Mouse (Mus musculus) cerebellum, adult 18-20 months (tissue): ENCODE results near the gene Ptprj.

ENCODE experiments used
- DNase-seq, 2 experiments: peaks; one replicate each; pipeline ENCODE4 v3.0.0; 2021

Ptprj gene

DNA sequence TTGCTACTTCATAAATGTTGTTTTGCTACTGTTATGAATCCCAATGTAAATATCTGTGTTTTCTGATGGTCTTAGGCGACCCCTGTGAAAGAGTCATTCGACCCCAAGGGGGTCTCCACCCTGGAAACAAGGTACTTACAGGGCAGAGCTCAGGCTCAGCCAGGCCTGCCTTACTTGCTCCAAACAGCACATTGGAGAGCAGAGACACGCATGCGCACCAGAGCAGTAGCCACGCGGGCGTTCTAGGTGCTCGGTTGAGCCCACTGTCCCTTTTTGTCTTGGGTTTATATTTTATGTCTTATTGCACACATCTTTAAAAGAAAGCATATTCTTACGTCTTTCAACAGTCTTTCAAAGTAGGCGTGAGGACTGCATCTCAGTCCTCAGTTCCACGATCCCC, 22.1 kb downstream of the Ptprj start:
- DNase-seq: no peak

DNA sequence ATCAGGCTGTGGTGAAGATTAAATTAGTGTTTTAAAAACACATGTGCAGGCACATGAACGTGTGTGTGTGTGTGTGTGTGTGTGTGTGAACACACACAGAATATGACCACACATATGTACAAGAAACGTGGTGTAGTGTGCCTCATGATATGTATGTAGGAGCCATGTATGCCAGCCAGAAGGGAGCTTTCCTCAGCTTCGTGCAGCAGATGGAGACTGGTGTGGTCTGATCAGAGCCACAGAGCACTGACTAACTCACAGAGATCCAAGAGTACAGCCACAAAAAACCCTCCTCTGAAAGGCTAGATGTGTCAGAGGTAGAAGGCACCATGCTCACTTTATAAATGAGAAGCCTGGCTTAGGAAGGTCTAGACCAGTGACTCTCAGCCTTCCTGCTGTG, 22.5 kb downstream of the Ptprj start:
- DNase-seq: no peak

DNA sequence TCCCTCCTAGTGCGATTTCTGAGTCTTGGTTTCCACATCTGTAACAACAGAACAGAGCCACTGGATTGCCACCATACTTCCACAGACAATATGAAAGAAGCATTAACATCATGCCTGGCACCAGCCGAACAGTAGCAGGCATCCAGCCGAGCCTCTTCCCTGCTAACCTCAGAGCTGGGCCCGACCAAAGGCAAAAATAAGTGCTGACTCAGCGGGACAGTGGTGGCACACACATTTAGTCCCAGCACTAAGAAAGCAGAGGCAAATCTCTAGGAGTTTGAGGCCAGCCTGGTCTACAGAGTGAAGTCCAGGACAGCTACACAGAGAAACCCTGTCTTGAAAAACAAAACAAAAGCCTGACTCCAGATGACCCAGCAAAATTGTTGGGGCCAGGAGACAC, 24.7 kb downstream of the Ptprj start:
- DNase-seq: no peak

DNA sequence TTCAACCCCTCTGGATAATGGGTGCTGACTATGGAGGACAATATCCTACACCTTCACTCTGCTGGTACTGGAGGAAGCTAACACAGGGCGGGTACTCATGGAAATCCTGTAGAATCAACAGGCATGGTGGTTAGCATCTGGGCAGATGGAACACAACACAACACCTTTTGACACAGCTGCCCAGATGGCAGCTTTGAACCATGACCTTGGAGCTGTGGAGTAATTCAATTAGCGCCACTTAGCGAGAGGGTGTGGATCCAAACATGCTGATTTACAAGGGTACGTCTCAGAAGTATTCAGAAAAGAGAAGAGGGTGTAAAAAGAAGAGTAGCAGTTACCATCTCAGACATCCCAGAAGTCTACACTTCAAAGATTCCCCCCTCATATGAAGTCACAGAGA, 25.6 kb downstream of the Ptprj start:
- DNase-seq: no peak

DNA sequence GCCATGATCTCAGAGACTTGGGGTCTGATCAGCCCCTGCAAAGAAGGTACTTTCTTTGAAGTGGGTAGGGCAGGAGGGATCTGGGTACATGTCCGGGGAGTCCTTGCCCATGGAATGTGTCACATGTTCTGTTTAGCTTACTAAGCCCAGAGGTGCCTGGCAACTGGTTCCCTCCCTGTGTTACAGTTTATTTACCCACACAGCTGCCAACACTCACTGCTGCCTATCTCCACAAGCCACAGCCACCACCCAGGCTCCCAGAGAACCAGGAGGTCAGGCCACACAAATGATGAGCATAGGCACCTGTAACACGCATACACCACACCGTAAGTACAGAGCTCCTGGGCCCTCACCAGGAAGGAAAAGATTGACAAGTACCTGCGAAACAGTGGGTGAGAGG, 26.6 kb downstream of the Ptprj start:
- DNase-seq: no peak

DNA sequence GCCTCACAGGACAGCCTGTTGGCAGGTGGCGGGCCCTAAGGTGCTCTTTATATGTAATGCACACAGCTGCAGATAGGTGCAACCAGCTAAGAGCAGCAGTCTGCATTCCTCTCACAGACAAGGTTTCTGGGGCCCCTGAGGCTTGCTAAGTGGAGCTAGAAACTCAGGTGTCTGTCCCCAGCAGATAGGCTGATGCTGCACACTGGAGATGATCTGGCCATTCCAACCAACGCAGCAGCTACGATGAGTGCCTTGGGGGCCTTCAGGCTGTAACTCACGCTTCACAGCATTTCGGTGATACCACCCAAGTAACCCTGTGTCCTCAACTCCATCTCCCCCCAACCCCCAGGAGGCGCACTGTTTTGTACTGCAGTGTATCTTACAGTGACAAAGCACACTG, 29.8 kb downstream of the Ptprj start:
- DNase-seq: no peak

DNA sequence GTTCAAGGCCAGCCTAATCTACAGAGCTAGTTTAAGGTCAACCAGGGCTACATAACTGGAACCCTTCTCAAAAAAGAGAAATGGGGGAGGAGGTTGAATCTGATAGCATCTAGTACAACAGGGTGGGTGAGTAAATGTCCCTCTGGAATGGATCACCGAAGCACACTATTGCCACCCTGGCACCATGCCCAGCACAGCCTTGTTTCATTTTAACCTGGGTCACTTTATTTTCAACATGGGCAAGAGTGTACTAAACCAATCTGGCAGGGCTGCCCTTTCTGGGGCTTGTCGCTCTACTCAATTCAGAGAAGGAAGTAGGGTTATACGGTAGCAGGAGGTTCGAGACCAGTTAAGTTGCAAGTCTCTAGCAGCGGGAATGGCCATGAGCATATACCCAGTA, 31.9 kb downstream of the Ptprj start:
- no peak for DNase-seq

DNA sequence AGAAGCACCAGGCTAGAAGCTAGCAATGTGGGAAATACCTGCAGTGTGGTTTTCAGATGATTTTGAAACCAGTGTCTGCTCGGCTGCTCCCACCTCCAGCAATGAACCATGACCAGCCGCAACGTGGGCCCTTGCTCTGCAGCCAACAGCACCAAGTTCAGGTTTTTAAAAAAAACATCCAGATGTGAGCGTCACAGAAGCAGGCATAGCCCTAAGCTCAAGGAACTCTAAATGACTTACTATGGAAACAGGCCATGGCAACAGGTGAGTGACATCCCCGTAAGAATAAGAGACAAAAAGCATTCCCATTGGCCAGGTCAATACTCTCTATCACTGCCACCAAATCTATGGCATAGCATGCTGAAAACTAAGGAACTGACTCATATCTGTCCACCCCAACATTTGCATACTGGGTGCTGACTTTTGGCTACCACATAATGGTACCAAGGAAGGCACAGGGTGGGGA, 33.3 kb downstream of the Ptprj start:
- no peak for DNase-seq

DNA sequence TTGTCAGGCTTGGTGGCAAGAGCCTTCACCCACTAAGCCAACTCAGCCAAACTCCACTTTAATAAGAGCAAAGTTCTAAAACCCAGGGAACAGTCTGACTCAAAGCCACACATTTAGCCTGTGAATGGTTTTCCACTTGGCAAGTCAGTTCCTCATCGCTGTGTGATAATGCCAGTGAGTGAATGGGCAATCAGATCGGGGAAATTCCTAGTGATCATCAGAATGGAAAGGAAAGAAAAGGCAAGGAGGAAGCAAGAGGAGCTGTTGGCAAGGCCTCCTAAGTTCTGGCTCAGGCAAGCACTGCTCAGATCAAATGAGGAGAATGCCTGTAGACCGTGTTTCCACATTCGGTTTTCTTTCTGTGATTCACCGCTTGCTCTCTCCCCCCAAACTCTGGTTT, 35.2 kb downstream of the Ptprj start:
- DNase-seq: peak in 1 of 2 experiments; percentile 46

DNA sequence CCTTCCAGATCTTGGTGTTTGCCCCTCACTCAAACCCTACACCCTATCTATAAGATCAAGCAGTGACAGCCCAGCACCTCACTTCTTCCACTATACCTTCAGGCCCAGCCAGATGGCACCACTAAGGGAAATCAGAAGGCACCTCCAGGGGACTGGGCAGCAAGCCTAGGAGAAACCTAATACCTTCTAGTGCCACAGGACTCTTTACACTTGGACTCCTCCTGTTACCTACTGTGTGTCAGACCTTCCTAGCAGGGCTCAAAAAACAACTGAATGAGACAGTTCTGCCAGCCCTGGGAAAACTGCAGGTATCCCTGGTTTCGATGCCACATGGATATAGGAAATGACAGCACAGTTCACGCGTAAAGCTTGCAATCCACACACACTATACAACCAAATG, 36.5 kb downstream of the Ptprj start:
- peak; percentile 84 to 91 for DNase-seq

DNA sequence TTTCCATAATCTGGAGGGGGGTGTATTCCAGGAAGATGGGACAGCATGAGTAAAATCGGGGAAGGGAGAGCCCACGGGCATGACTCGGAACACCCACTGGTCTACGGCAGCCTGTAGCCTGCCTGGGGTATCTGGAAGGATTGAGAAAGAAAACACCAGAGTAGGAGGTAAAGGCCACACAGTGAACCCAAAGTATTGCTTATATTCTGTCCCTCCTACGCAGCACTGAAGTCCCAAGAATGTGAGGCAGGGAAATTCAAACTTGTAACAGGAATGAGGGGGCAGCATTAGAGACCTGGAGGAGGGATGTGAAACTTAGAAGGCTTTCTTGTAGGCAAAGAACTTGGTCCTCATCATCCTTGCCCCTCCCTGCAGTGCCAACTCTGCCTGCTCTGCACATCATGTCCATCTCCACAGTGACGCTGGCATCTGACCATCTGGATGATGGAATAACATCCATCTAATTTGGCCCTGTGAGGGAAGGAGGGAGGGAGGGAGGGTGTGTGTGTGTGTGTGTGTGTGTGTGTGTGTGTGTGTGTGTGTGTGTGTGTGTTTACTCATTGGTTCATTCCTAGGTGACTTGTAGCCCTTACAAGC, 37.2 kb downstream of the Ptprj start:
- peak; percentile 57 to 62 for DNase-seq

DNA sequence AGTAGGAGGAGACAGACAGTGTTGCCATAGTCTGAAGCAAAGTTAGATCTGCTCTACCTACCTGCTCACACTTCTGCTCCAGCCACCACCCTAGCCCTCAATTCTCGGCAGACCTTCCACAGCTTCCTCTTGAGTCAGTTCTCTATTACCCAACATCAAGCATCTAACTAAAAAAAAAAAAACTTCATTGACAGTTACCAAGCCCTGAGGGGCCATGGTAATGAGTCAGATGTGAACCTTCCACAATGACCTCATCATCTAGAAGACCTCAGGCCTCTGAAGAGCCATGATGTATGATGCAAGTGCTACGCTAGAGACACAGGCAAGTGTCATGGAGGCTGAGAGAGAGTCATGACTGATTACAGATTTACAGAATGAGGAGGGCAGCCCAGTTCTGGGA, 37.8 kb downstream of the Ptprj start:
- DNase-seq: no peak

DNA sequence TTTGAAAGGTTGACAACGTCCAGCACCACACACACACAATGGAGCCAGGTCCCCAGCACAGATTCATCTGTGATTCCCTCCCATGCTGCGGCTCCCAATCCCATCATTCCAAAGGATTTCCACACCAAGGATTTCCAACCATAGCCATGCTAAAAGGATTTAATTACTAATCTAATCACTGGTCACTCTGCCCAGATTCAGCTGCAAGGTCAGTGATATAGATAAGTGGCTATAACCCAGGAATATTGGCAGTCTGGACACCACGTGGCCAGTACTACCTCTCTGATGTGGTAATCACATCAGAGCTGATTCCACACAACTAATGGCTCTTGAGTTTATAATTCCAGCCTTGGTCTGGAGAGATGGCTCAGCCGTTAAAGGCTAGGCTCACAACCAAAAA, 41.2 kb downstream of the Ptprj start:
- no peak for DNase-seq

DNA sequence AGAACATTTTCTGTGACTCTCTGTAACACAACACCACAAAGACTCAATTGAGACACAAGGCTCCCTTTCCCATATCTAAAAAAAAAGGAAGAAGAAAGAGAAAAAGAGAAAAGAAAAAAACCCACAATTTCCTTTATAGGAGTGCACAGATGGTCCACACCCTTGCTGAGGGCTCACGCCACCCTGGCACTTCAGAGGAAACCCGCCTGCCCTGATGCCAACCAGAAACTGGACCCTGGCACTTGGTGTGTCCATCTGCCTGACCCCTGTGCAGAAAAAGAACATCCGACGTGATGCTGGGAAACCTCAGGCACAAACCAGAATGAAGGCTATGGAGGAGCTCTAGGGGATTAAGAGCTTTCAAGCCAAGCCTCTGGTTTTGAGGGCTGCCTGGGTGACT, 43.2 kb downstream of the Ptprj start:
- peak; percentile 47 to 53 for DNase-seq

DNA sequence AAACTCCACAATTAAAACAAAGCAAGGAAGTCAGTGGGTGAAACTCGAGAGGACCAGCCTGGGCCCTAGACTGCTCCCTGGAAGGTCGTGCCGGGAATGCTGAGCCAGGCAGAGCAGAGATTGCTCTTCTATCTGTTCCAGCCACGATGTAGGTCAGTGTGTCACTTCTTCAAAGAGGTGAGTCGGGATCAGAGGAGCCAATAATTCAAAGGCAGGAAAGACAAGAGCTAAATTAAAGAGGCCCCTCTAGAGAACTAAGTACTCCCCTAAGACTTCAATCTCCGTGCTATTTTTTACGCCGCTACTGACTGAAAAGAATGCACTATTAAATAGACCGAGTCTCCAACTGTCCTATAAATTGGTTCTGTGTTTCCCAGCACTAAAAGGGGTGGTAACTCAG, 43.9 kb downstream of the Ptprj start:
- peak in 1 of 2 experiments; percentile 43 for DNase-seq

DNA sequence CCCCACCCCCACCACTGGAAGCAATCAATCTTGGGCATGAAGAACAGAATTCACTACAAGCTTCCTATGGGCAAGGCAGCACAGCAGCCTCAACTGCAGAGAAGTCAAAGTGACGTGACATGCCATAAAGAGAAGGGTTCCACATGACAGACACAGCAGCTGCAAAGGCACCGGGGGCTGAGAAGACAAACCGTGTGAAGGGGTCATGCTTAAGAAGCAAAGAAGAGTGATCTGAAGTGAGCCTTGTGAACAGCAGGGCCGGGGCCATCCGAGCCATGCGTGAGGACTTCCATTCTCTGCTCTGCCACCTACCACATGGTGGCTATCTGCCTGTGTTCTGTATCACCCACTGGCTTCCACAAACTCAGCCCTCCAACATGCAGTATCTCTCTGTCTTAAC, 45.7 kb downstream of the Ptprj start:
- no peak for DNase-seq

DNA sequence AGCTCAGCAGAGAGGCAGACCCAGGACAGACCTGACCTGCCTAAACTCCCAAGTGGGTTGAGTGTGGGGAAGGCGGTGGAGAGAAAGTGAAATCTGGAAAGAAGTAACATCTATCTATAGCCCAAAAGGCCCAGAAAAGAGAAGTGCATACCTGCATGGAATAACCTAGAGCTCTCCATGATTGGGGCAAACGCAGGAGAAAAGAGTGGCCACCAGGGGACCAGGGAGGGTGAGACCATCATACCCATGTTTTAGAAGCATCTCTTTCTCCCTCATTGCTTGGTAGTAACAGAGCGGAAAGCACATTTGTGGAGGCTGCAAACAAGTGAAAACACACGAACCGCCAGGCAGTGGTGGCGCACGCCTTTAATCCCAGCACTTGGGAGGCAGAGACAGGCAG, 46.5 kb downstream of the Ptprj start:
- DNase-seq: no peak

DNA sequence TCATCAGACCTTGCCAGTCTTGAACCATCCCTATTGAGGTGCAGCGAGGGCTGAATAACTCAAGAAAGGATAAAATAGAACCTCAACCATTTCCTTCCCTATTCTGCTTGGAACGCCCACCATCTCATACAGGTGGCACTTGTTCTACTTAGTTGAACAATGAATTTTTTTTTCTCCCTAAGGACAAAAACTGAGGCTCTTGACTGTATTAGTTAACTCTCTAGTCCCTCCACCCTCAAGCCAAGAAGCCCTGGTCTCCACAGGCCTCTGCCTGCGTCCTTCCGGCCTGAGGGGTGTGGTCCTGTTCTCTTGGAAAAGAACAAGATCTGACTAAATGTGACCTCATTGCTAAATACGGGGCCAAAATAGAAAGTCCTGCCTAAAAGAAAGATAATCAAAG, 48.4 kb downstream of the Ptprj start:
- no peak for DNase-seq

DNA sequence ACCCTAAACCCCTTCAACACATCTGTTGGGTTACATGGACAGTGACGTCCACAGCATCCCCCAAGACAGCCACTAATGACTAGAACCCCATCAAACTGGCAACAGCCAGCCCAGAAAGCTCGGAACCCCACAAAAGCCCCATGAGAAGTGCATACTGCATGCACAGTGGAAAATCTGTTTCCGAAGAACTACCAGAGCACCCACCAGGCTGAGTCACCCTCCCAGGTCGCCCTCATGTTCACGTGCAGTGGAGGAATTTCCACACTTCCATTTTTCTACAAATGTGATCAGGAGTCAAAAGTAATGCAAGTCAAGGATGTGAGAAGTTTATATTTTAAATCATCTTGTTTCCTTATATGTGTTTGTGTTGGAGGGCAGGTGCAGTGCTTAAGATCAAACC, 52.3 kb downstream of the Ptprj start:
- no peak for DNase-seq

DNA sequence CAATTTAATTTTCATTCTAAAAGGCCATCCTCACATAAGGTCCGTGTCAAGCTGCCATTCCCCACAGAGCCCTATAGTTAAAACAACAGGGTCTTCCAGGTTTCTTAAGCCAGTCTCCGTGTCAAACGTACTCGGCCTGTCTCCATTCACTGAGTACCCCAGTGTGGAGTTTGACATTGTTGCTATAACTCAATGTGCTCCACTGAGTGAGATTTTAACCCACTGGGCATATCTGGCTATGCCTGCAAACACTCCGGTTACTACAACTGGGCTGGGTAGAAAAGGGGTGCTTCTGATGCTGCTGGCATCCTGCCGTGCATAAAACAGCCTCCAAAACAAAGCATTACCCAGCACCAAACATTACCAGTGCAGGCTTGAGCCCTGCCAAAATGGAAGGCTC, 53.5 kb downstream of the Ptprj start:
- DNase-seq: no peak

DNA sequence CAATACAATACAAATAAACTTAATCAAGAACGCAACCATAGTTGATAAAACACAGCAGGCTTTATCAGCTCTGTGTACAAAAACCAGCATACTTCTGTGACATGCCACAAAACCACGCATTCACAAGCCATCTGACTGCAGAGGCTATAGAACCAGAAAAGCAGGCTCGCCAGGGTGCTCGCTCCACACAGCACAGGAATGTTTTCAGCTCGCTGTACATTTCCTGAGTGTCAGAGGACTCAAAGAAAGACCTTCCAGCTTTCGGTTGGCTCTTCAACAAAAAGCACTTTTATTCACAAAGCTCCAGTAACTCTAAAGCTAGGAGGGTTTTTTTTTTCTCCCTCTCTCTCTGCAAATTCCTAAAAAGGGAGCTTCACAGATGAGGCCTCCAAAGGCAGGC, 53.9 kb downstream of the Ptprj start:
- no peak for DNase-seq

DNA sequence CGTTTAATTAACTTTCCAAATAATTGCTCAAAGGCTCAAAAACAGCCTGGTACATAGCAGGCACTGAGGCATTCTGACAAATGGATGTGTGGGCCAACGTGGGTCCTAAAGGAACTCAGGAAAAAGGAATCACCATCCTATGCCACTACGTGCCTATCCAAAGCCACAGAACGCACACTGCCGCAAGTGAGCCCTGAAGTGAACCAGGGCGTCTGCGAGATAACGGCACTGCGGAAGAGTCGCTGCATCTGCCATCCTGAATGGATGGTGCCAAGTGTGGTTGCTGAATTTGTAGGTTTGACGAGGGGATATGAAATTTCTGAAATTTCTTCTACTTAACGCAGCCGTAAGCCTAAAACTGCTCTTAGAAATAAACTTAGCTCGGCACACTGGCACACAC, 54.6 kb downstream of the Ptprj start:
- DNase-seq: no peak

DNA sequence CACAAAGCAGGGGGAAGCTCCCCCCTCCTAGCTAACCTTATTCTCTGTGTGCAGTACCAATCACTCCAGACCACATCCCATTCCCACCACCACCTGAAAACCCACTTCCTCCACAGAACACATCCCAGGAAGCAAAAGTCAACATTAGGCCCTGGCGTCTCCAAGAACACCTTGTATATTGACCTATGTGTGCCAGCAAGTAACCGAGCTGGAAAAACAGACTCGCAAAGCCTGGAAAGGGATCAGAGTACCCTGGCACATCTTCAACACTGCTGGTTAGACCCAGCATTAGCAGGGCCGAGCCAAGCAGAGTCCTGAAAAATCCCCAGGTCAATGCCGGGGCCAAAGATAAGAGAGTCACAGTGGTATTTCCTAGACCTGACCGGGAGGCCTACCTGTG, 58.0 kb downstream of the Ptprj start:
- DNase-seq: peak; percentile 45 to 53

DNA sequence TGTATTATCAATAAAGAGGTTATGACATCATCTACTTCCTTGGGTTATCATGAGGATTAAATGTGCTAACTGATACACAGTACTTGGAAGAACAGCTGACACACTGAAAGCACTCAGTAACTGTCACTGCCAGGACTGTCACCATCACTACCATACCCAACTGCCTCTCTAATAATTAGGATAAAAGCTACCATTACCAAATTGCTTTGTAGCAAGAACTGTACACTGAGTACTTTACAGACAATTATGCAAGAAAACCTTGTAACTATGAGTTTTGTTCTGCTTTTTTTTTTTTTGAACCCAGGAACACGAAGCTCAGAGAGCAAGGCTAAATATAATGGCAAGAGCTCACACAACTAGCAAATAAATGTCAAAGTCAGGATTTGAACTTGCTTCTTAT, 58.5 kb downstream of the Ptprj start:
- no peak for DNase-seq

DNA sequence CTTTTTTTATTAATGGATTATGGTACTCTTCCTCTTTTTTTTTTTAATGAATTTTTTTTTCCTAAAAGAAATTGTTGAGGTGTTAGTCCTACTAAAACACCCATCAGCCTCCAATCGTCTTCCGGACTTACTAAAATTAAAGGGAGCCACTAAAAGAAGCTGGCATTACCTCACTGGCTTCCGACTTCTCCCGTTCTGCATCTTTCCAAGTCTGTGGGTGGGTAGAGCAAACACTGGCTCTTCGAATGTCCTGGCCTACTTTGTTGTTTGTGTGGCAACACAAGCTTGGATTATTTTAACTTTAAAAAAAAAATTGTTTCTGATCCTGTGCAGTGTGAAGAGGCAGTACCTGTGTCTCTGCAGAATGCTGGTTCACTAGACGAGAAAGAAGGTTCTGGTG, 62.2 kb downstream of the Ptprj start:
- DNase-seq: no peak

DNA sequence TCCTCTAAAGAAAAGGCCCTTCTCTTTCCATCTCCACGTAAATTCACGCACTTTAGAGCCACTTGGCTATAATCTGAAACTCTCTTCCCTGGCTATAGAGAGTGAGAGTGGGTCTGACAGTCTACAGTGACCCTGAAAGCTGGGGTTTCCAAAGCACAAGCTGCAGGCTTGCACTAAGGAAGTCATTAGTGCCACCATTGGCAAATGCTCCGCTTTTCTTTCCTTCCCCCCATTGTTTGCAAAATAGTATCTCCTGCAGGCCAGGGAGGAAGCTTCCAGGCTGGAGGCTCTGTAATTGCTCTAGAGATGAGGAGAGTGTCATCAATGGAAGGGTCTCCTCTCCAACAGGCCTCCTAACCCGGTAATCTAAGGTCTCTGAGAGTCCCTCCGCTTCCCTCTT, 65.5 kb downstream of the Ptprj start:
- no peak for DNase-seq
